Mouse (Mus musculus): Measurements from ENCODE around the gene Tmem218.

- TF ChIP-seq CTCF (IDR thresholded peaks at IDR 0.05; ENCODE audit: low read depth) (no peak), EP300 (IDR thresholded peaks at IDR 0.05; ENCODE audit: low read depth) (no peak)
These were observed 36.6 kb downstream of the Tmem218 start for GRCm38 (mm10) chr9:37244600-37244999.
